Mouse (Mus musculus) gastrocnemius, adult 18-20 months (tissue): ENCODE data around the gene Lrrc3c. TPM values are rescaled to one million over a fixed set of nuclear protein-coding genes. Genes with fewer than 3 reads are reported as not detected.
"Not testable (repeated sequence)": the region's sequence is repeated elsewhere in the genome, so short reads cannot be mapped to it uniquely, and the experiment has no call there.

Experiments
- DNase-seq: peaks from one replicate; pipeline ENCODE4 v3.0.0; 2021; ENCODE audit warnings: low spot score
- total RNA-seq, 2 experiments: library from RNA; stranded (reverse); gene quantifications; 2 replicates each; pipeline ENCODE4 v1.2.3; 2021

The Lrrc3c gene
- total RNA-seq, 2 experiments from 2014 or later: not detected

- DNase-seq: no peak
These were observed 11.8 kb upstream of the Lrrc3c start for GRCm38 (mm10) chr11:98586087-98586891.

- peak; percentile 99 for DNase-seq
These were observed 11.1 kb upstream of the Lrrc3c start, which contains the start of gene Ormdl3 for GRCm38 (mm10) chr11:98586892-98587563. TSS of gene Ormdl3 (minus strand) at chr11:98587368.

- peak; percentile 60 for DNase-seq
These were observed 10.2 kb upstream of the Lrrc3c start for GRCm38 (mm10) chr11:98587684-98588546.

GRCm38 (mm10) chr11:98588833-98589281 is 9.2 kb upstream of the Lrrc3c start:
- DNase-seq: peak; percentile 15

- no peak for DNase-seq
These were observed 8.8 kb upstream of the Lrrc3c start for GRCm38 (mm10) chr11:98589306-98589705.

- DNase-seq: no peak
These were observed 7.3 kb upstream of the Lrrc3c start for GRCm38 (mm10) chr11:98590548-98591445.

- no peak for DNase-seq
These were observed 3.1 kb upstream of the Lrrc3c start for GRCm38 (mm10) chr11:98595021-98595420.

GRCm38 (mm10) chr11:98595473-98595872 is 2.6 kb upstream of the Lrrc3c start:
- no peak for DNase-seq

GRCm38 (mm10) chr11:98595955-98596354 is 2.1 kb upstream of the Lrrc3c start:
- DNase-seq: no peak

- peak; percentile 28 for DNase-seq
These were observed 728 bp upstream of the Lrrc3c start for GRCm38 (mm10) chr11:98597363-98597762.

- no peak for DNase-seq
These were observed 780 bp downstream of the Lrrc3c start for GRCm38 (mm10) chr11:98598851-98599290.

GRCm38 (mm10) chr11:98599291-98599690 is 1.2 kb downstream of the Lrrc3c start:
- no peak for DNase-seq

GRCm38 (mm10) chr11:98602090-98602690 is 4.1 kb downstream of the Lrrc3c start:
- DNase-seq: no peak

GRCm38 (mm10) chr11:98603953-98604352 is 5.9 kb downstream of the Lrrc3c start:
- no peak for DNase-seq

- DNase-seq: not testable (repeated sequence)
These were observed 6.8 kb downstream of the Lrrc3c start for GRCm38 (mm10) chr11:98604911-98605310.

GRCm38 (mm10) chr11:98606763-98607162 is 8.7 kb downstream of the Lrrc3c start:
- peak; percentile 40 for DNase-seq

GRCm38 (mm10) chr11:98620791-98621190 is 22.7 kb downstream of the Lrrc3c start:
- DNase-seq: no peak

- DNase-seq: not testable (repeated sequence)
These were observed 25.9 kb downstream of the Lrrc3c start for GRCm38 (mm10) chr11:98623981-98624380.

GRCm38 (mm10) chr11:98624381-98624780 is 26.3 kb downstream of the Lrrc3c start:
- not testable (repeated sequence) for DNase-seq
